Mouse (Mus musculus) intestine, embryonic 16.5 days (tissue): ENCODE data around the gene Pou3f1. TPM values are rescaled to one million over a fixed set of nuclear protein-coding genes. Genes with fewer than 3 reads are reported as not detected.
A peak's percentile ranks its signal among the peaks of the same experiment; 100 is the strongest.

Source experiments
- ATAC-seq: fragments of 200-750 bp; cut with Nextera tagmentation; 2 replicates; pipeline ENCODE4 v1.8.0; 2017; ENCODE audit warnings: moderate TSS enrichment, moderate library complexity
- H3K27ac ChIP-seq: fragments of 300-500 bp; sonication (generic); 2 replicates; pipeline ENCODE4 v1.5.1; 2014; ENCODE audit warnings: mild to moderate bottlenecking, low read length
- H3K27me3 ChIP-seq: fragments of 300-500 bp; sonication (generic); replicated peaks from 2 replicates; pipeline ENCODE4 v1.6.1; 2014; ENCODE audit warnings: low read length, control low read depth, mixed read lengths; ENCODE audit not compliant: control insufficient read depth, insufficient read depth
- H3K36me3 ChIP-seq: fragments of 300-500 bp; sonication (generic); 2 replicates; pipeline ENCODE4 v1.6.1; 2014; ENCODE audit warnings: low read length, control low read depth; ENCODE audit not compliant: control insufficient read depth, insufficient read depth
- H3K4me1 ChIP-seq: fragments of 300-500 bp; sonication (generic); 2 replicates; pipeline ENCODE4 v1.6.1; 2014; ENCODE audit warnings: low read length, control low read depth, mixed read lengths; ENCODE audit not compliant: control insufficient read depth, insufficient read depth
- H3K4me2 ChIP-seq: fragments of 300-500 bp; sonication (generic); 2 replicates; pipeline ENCODE4 v1.6.1; 2014; ENCODE audit warnings: low read depth, low read length, control low read depth
- H3K4me3 ChIP-seq: fragments of 300-500 bp; sonication (generic); 2 replicates; pipeline ENCODE4 v1.5.1; 2014; ENCODE audit warnings: mild to moderate bottlenecking, low read length
- H3K9ac ChIP-seq: fragments of 300-500 bp; sonication (generic); 2 replicates; pipeline ENCODE4 v1.6.1; 2014; ENCODE audit warnings: low read depth, low read length
- H3K9me3 ChIP-seq: fragments of 300-500 bp; sonication (generic); 2 replicates; pipeline ENCODE4 v1.6.1; 2016; ENCODE audit warnings: low read length, control low read depth; ENCODE audit not compliant: control insufficient read depth
- WGBS: fragments of 180-500 bp; shearing (Covaris S2); extraction: QIAGEN DNeasy Blood & Tissue Kit; methylation state at CpG from one replicate; pipeline ENCODE4 v1.1.7; 2014; 5-methylcytosine and 5-hydroxymethylcytosine counted together
- polyA plus RNA-seq: library from polyadenylated mRNA; unstranded; fragments of >200 nt; fragmentation: Nextera tagmentation; extraction: Ambion mirVana; gene quantifications from 2 replicates; pipeline ENCODE4 v1.2.1, GENCODE M21; 2015

Pou3f1 gene
- polyA plus RNA-seq: 0.04 TPM in 1 of 2 replicates, not detected in the other

GRCm38 (mm10) chr4:124656518-124656853, at the start of gene Pou3f1:
Gene Pou3f1 (plus strand): TSS chr4:124656807.
- H3K27ac ChIP-seq: no peak within 1 kb of the TSS
- H3K4me3 ChIP-seq: peak within 1 kb of the TSS; percentile 66
- H3K4me1 ChIP-seq: peaks cover 23% of the 10 kb centered on the region
- no peaks in the 10 kb centered on the region for H3K9me3 ChIP-seq
- 1% methylated on average over 15 of the region's 15 CpGs for WGBS
- H3K9ac ChIP-seq: peak within 1 kb of the TSS; percentile 64
- peak within 1 kb of the TSS; percentile 96 for H3K4me2 ChIP-seq
- peaks cover 74% of the 10 kb centered on the region for H3K27me3 ChIP-seq
- ATAC-seq: no peak; the same call in 1 of the 2 replicates
- no peaks in the 10 kb centered on the region for H3K36me3 ChIP-seq

DNA sequence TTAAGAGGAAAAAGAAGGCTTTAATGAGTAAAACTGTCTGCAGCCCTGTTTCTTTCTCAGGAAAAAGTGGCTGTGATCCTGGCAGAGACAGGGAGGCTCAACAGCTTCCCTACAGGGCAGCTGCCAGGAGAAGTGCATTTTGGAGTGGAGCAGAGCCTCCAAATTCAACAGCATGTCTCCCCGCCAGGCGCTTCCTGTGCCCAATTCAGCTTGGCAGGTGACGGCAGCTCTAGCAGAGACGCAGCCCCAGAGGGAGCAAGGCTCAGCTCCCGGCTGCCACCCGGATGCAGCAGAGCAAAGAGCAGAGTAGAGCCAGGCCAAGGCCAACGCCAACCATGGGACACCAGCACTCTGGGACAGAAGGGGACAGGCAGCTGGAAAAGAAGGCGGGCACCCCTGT, 49.4 kb upstream of the Pou3f1 start:
- H3K4me1 ChIP-seq: no peaks in the 10 kb centered on the region
- no peak overlapping the region for H3K4me3 ChIP-seq
- no peak overlapping the region for H3K9ac ChIP-seq
- WGBS: 65% methylated on average over 8 of the region's 8 CpGs
- peaks cover 7% of the 10 kb centered on the region; the same call in 1 of the 2 replicates for H3K27me3 ChIP-seq
- H3K4me2 ChIP-seq: no peak overlapping the region
- H3K27ac ChIP-seq: no peak overlapping the region
- H3K9me3 ChIP-seq: no peaks in the 10 kb centered on the region
- no peaks in the 10 kb centered on the region for H3K36me3 ChIP-seq
- no peak for ATAC-seq

- Histone ChIP-seq H3K4me2 (no peak overlapping the region), H3K36me3 (no peaks in the 10 kb centered on the region), H3K4me3 (no peak overlapping the region), H3K27me3 (0 out of 2 replicates have a peak, but pooled peaks cover 6% of the 10 kb centered on the region), H3K4me1 (no peaks in the 10 kb centered on the region), H3K9ac (no peak overlapping the region), H3K9me3 (no peaks in the 10 kb centered on the region), H3K27ac (no peak overlapping the region)
- WGBS: 65% methylated on average over 2 of the region's 2 CpGs
- ATAC-seq: no peak
These were observed 46.5 kb upstream of the Pou3f1 start for GRCm38 (mm10) chr4:124610066-124610465.

- no peak within 1 kb of the TSS for H3K4me3 ChIP-seq
- H3K36me3 ChIP-seq: no peaks in the 10 kb centered on the region
- H3K27me3 ChIP-seq: 0 out of 2 replicates have a peak, but pooled peaks cover 10% of the 10 kb centered on the region
- WGBS: 72% methylated on average over 2 of the region's 2 CpGs
- no peaks in the 10 kb centered on the region for H3K9me3 ChIP-seq
- no peak within 1 kb of the TSS for H3K27ac ChIP-seq
- H3K9ac ChIP-seq: no peak within 1 kb of the TSS
- ATAC-seq: no peak
- H3K4me2 ChIP-seq: no peak within 1 kb of the TSS
- no peaks in the 10 kb centered on the region for H3K4me1 ChIP-seq
These were observed 45.9 kb upstream of the Pou3f1 start, which contains the start of gene 3100002H09Rik for GRCm38 (mm10) chr4:124610703-124611102. Gene 3100002H09Rik (minus strand): TSS chr4:124610803.

GRCm38 (mm10) chr4:124611768-124612167, 44.8 kb upstream of the Pou3f1 start:
- WGBS: 60% methylated on average over 4 of the region's 4 CpGs
- Histone ChIP-seq H3K4me3 (no peak overlapping the region), H3K4me2 (no peak overlapping the region), H3K27me3 (0 out of 2 replicates have a peak, but pooled peaks cover 5% of the 10 kb centered on the region), H3K27ac (no peak overlapping the region), H3K4me1 (no peaks in the 10 kb centered on the region), H3K9ac (no peak overlapping the region), H3K9me3 (no peaks in the 10 kb centered on the region), H3K36me3 (no peaks in the 10 kb centered on the region)
- ATAC-seq: no peak

- no peaks in the 10 kb centered on the region for H3K4me1 ChIP-seq
- 0% methylated on average over 1 of the region's 1 CpGs for WGBS
- H3K4me3 ChIP-seq: no peak overlapping the region
- H3K27ac ChIP-seq: no peak overlapping the region
- 0 out of 2 replicates have a peak, but pooled peaks cover 5% of the 10 kb centered on the region for H3K27me3 ChIP-seq
- ATAC-seq: no peak
- H3K36me3 ChIP-seq: no peaks in the 10 kb centered on the region
- no peak overlapping the region for H3K9ac ChIP-seq
- no peaks in the 10 kb centered on the region for H3K9me3 ChIP-seq
- no peak overlapping the region for H3K4me2 ChIP-seq
These were observed 42.4 kb upstream of the Pou3f1 start for GRCm38 (mm10) chr4:124614189-124614588.

DNA sequence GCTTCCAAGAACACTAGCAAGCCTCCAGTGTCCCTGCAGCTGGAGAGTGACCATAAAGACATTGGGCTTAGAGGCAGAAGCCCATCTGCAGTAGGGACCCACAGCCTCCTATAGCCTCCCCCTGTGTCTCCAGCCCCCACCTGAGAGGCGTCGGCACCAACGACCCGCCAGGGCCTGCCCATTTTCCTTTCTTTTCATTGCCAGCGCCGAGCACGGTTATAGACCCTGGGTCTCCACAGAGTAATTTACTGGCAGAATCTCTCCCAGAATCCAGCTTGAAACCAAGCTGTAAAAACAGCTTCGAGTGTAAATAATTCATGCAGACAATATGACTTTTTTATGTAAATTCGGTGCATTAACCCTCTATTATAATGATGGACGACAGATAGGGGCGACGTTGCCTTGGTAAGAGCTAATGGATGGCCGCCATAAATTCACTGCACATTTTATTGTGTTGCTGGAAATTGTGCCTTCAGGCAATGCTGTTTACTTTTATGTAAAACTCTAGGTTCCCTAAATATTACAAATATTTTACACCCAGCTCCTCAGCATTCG, 41.1 kb upstream of the Pou3f1 start:
- H3K36me3 ChIP-seq: no peaks in the 10 kb centered on the region
- H3K4me2 ChIP-seq: no peak overlapping the region
- H3K4me1 ChIP-seq: no peaks in the 10 kb centered on the region
- no peak overlapping the region for H3K9ac ChIP-seq
- H3K27me3 ChIP-seq: 0 out of 2 replicates have a peak, but pooled peaks cover 5% of the 10 kb centered on the region
- no peak overlapping the region for H3K4me3 ChIP-seq
- WGBS: 46% methylated on average over 14 of the region's 14 CpGs
- no peak for ATAC-seq
- no peak overlapping the region for H3K27ac ChIP-seq
- no peaks in the 10 kb centered on the region for H3K9me3 ChIP-seq

DNA sequence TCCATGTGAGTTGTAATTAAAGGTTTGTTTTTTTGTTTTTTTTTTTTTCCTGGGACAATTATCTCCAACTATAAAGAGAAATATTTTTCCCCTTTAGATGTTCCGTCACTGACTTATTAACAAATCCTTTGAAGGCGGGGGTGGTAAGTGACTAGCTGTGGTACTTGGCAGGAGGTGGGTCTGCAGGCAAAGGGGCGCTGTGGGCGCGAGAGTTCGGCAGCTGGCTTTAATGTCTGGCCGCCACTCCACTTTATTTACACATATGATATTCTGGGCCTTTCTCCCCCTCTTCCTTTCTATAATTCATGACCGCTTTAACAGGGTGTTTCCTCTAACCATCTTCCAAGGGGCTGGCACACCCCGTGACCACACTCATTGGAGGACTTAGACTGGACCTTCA, 40.6 kb upstream of the Pou3f1 start:
- H3K4me3 ChIP-seq: no peak overlapping the region
- 46% methylated on average over 9 of the region's 9 CpGs for WGBS
- no peaks in the 10 kb centered on the region for H3K36me3 ChIP-seq
- no peaks in the 10 kb centered on the region for H3K4me1 ChIP-seq
- H3K9ac ChIP-seq: no peak overlapping the region
- no peak for ATAC-seq
- no peak overlapping the region for H3K4me2 ChIP-seq
- H3K27ac ChIP-seq: no peak overlapping the region
- H3K27me3 ChIP-seq: 0 out of 2 replicates have a peak, but pooled peaks cover 5% of the 10 kb centered on the region
- no peaks in the 10 kb centered on the region for H3K9me3 ChIP-seq

DNA sequence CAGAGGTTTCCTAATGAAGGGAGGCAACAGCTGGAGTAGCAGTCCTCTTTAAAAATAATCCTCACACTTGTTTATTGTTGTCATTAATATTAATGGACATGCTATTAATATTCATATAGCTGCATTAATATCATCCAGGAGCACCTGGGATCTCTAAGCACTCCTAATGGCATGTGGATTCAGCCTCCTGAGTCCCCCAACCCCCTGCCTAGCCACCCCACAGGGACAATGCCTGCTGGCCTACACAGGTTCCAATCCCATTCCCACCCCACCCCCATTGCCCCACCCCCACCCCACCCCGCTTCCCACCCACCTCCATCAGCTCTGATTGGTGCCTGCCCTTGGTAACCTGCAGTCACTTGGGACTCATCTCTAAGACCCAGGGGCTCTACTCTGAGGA, 40.0 kb upstream of the Pou3f1 start:
- no peak for ATAC-seq
- Histone ChIP-seq H3K27me3 (0 out of 2 replicates have a peak, but pooled peaks cover 5% of the 10 kb centered on the region), H3K27ac (no peak overlapping the region), H3K9me3 (no peaks in the 10 kb centered on the region), H3K4me1 (no peaks in the 10 kb centered on the region), H3K9ac (no peak overlapping the region), H3K4me2 (no peak overlapping the region), H3K4me3 (no peak overlapping the region), H3K36me3 (no peaks in the 10 kb centered on the region)
- 29% methylated on average over 1 of the region's 1 CpGs for WGBS

DNA sequence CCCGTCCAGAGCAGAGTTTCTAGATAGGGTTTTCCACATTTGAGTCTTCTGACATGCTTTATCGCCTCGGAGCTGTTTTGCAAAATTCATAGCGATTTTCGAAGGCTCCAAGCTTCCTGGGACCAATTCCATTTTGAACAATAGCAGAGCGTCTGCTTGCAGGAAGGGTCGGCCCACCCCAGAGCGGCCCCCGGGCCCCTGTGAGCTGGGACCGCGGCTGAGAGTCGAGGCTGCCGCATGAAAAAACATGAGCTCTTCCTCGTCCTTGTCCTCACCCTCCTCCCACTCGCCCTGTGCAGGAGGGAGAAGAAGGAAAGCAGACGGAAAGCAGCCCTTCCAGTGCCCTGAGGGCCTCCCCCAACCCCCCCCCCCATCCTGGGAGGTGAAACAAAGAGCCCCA, 38.0 kb upstream of the Pou3f1 start:
- H3K9ac ChIP-seq: no peak overlapping the region; the same call in 1 of the 2 replicates

More for the DNA sequence above, 38.0 kb upstream of the Pou3f1 start:
- Histone ChIP-seq H3K4me2 (no peak overlapping the region), H3K27me3 (0 out of 2 replicates have a peak, but pooled peaks cover 5% of the 10 kb centered on the region), H3K36me3 (no peaks in the 10 kb centered on the region), H3K4me1 (no peaks in the 10 kb centered on the region), H3K4me3 (no peak overlapping the region), H3K27ac (no peak overlapping the region), H3K9me3 (no peaks in the 10 kb centered on the region)
- ATAC-seq: no peak
- 11% methylated on average over 16 of the region's 16 CpGs for WGBS
